Mouse (Mus musculus) stomach, postnatal 0 days (tissue): ENCODE results near the gene Rpl41.

ENCODE experiments used
- CTCF ChIP-seq: IDR thresholded peaks from 2 replicates; pipeline ENCODE4 v1.5.1; 2016; ENCODE audit warnings: antibody characterized with exemption, low read depth, mild to moderate bottlenecking, moderate library complexity
- EP300 ChIP-seq: optimal IDR thresholded peaks from 2 replicates; pipeline ENCODE3; 2016; ENCODE audit warnings: antibody characterized with exemption

GRCm38 (mm10) chr10:128598476-128598875 lies 49.4 kb upstream of the Rpl41 start:
- no peak for TF ChIP-seq CTCF
- TF ChIP-seq EP300 = no peak
